Mouse (Mus musculus): ENCODE data around the gene Palm2.

Gene Palm2

DNA sequence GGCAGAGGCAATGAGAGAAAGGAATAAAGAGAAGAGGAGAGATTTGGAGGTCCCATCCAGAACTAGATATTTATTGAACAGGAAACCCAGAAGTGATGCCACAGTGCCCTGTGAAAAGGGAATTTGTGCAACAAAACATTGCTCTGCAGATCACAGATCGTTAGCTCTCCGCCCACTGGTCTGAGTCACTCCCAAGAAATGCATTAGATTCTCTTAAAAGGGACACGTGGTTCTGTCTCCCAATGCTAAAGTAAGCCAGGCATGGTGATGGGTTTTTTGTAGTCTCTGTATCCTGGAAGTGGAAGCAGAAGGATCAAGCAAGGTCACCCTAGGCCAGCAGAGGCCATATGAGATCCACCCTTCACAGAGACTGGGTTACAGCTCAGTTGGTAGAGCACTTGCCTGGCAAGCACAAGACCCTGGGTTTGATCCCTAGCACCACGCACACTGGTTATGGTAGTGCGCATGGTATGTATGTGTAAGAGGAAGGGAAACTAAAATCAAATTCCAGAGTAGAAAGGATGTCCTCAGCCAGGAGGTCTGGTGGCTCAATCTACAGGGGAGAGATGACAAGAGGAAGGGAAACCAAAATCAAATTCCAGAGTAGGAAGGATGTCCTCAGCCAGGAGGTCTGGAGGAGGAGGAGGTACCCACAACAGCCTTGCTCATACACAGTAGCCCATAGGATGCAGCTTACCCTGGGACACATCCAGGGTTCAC, 218.3 kb downstream of the Palm2 start:
- ATAC-seq (ENCODE audit: insufficient number of reproducible peaks, low FRiP score, low TSS enrichment) = no peak

DNA sequence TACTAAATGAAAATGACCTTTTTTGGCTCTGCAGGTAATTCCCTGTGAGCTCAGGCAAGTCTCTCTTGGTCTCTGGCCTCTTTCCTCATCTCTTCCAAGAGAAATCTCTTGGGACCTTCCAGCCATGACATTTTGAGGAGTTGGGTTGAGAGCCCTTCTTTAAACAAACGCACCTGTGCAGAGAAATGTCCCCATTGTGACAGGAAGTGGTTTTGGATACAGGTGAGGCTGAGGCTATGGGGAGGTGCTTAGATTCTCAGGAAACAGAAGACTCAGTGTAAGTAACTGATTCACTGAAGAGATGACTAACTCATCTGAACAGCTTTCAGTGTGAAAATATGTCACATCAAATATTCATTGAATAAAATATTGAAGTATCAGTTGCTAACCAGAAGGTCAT, 221.9 kb downstream of the Palm2 start:
- ATAC-seq (ENCODE audit: insufficient number of reproducible peaks, low FRiP score, low TSS enrichment) = no peak

DNA sequence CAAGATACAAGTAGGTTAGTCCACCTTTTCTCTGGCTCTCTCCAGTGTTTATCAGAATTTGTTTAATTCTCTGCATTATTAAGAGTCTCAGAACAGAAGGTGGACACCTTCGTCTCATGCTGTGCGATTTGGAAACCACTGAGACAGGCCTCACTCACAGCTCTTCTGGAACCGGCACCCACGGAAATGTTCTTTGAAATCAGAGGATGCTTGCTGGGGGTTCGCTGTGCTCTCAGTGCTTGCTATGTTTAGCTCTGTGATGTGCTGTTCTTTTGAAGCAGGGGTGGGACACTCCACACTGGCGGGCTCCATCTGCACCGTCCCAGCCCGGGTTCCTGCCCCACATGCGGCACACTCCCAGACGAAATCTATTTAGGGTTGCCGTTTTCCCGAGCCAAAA, 222.3 kb downstream of the Palm2 start:
- ATAC-seq (ENCODE audit: insufficient number of reproducible peaks, low FRiP score, low TSS enrichment) = peak; percentile 42; the same call in 1 of the 2 replicates

DNA sequence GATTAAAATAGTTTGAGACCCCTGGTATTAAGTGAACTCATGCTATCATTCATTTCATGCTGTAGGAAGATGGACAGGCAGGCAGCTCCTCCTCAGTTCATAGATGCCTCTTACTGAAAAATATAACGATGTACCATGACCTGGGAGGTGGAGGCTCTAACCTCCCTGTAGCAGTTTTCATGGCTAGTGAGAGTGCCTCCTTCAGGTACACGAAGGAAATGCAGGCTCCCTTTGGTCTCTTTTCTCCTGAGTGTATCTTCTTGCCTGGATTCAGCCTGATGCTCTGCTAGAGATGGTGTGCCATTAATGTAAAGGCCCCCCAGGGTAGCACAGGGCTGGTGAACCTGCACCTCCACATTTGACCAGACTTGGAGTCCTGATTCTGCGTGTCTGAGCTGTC, 222.8 kb downstream of the Palm2 start:
- no peak for ATAC-seq (ENCODE audit: insufficient number of reproducible peaks, low FRiP score, low TSS enrichment)

DNA sequence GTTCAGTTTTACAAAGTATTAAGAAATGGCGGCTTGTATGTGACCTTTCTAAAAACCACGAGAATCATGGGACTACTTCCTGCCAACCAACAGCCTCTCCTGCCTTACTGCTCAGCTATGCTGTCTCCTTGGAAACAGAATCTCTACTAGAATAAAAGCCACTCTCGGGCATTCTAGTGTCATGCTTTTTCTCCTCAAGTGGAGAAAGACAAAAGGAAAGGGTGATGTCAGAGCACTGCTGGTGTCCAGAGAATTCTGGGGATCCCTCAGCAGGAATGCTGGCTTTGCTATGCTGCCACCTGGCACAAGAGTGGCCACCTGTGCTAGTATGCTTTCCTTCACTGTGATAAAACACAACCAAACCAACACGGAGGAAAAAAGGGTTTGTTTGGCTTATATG, 226.4 kb downstream of the Palm2 start:
- ATAC-seq (ENCODE audit: insufficient number of reproducible peaks, low FRiP score, low TSS enrichment) = peak; percentile 68

DNA sequence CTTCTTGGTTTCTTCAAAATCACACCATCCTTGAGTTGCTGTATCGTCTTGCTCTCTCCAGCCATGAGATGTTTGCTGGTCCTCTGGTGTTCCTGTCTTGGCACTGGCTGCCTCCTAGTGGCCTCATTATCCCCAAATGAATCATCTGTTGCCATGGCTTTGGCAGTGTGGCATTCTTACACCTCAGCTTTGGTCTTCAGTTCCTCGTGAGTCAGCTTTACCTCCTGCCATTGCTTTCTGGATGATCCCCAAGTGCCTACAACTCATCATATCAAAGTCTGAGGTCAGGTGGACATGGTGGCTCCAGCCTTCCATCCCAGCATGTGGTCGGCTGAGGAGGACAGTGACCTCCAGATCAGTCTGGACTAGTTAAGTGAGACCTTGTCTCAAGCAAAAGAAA, 232.1 kb downstream of the Palm2 start:
- no peak for ATAC-seq (ENCODE audit: insufficient number of reproducible peaks, low FRiP score, low TSS enrichment)

DNA sequence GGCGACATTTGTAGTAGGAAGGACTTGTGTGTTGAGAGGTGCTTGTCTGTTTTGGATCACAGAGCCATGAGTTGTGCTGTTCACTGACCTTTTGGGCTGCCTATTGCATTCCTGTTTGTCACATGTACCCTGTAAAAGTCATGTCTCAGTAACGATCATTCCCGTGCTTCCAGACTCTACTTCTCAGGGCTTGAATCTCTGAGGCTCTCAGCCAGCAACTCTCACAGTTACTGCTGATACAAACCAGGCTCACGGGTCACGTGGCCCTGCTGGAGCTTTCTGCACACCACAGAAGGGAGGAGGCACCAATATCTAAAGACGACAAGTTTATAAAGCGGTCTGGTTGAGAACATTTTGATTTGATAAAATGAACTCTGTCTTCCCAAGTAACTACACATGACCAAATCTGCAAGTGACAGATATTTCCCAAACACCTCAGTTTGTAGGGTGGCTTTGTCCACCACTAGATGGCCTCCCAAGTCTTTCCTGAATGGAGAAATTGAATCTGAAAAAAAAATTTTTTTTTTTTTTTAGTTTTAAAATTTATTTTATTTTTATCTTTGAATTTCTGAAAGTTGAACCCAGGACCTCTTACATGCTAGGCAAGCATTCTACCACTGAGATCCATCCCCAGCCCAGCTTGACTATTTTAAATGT, 236.9 kb downstream of the Palm2 start:
- no peak for ATAC-seq (ENCODE audit: insufficient number of reproducible peaks, low FRiP score, low TSS enrichment)

DNA sequence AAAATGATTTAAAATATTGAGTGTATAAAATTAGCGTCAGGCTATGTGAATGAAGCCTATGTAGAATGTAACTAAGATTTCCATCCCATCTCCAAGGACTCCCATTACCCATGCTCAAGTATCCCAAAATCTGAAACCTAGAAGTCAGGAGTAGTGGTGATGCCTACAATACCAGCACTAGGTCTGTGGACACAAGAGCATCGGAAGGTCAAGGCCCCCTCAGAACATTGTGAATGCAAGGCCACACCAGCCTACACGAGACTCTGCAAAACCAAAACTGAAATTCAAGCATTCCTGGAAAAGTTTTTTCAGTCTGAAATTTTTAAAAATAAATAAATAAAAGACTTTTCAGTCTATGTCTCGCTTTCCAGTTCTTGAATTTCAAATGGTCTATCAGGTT, 238.5 kb downstream of the Palm2 start:
- no peak for ATAC-seq (ENCODE audit: insufficient number of reproducible peaks, low FRiP score, low TSS enrichment)

DNA sequence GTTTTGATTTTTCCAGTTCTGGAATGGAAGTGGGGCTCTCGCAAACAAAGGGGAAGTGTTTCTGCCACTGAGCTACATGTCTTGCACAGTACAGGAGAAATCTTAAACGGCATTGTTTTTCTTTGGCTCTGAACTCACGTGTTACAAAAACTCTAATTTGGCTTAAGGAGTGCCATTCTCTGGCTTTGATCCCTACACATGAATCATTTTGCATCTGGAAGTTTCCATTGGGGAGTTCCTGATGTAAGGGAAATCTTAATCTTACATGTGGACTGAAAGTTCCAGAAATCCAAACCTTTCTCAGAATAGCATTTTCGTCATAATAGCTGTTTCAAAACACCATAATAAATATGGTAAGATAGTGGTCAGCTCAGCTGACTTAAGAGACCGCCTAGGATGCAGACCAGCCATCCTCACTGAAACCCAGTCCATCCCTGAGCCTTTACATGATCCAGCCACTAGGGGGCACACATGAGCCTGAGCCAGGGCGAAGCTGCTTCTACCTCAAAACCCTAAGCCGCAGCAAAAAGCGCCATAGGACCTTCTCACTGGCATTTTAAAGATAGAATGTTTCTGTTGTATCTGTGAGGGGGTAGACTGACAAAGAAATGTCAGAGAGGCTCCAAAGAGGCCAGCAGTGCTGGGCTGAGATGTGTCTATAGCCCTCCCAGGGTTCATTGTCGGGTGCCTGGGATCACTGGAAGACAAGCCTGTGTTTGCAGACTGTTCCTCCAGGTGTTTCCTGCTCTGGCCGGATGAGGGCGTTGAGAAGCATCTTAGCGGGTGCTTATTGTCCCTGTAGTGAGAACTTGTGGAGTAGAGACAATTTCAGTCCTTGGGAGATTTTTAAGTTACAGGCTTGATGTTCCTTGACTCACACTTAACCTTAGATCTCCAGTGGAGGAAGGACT, 239.2 kb downstream of the Palm2 start:
- ATAC-seq (ENCODE audit: insufficient number of reproducible peaks, low FRiP score, low TSS enrichment) = peak; percentile 73

DNA sequence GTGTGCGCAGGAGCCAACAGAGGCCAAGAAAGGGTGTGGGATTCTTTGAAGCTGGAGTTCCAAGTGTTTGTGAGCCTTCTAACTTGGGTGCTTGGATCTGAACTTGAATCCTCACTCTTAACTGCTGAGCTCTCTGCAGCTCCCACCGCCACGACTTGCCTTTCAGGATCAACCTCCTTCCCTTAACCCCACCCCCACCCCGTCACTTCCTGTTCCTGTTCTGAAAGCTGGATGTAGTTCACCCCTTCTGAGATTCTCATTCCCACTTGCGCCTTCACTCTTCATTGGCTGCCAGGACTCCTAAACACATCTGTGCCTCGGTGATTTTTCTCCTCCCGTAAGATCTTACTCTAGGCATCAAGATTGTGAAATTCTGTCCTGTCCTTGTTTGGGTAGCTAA, 240.3 kb downstream of the Palm2 start:
- ATAC-seq (ENCODE audit: insufficient number of reproducible peaks, low FRiP score, low TSS enrichment) = no peak

DNA sequence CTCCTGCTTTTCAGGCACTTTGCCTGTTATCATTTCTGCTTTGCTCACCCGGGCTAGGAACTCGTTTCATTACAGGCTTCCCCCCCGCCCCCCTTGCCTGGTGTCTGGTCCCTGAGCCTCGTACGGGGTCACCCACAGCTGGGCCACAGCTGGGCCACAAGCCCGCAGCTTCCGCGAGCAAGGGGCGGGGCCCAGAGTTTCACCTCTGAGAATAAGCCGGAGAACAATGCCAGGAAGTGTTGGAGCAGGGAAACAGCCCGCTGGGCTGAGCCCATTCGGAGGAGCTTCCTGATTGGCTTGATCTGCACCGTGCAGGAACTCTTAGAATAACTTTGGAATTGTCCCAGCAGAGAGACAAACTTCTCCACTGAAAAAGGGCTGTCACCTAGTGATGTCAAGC, 241.3 kb downstream of the Palm2 start:
- no peak for ATAC-seq (ENCODE audit: insufficient number of reproducible peaks, low FRiP score, low TSS enrichment)

DNA sequence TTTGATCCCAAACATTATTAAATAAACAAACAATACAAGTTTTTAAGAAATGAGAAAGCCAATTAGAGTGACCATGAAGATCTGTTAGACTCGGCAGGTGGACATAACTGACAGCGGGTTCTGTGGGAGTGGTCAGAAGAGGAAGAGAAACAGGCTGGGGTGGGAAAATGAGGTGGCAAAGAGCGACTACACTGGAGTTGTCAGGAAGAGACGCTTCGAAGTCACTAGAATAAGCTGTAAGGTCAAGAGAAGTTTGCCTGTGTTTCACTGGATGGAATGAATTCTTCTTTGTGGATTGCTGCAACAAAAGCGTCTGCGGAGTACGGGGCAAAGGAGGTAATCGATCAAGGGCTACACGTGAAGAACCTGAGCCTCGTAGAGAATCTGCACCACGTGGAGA, 243.9 kb downstream of the Palm2 start:
- ATAC-seq (ENCODE audit: insufficient number of reproducible peaks, low FRiP score, low TSS enrichment) = no peak

DNA sequence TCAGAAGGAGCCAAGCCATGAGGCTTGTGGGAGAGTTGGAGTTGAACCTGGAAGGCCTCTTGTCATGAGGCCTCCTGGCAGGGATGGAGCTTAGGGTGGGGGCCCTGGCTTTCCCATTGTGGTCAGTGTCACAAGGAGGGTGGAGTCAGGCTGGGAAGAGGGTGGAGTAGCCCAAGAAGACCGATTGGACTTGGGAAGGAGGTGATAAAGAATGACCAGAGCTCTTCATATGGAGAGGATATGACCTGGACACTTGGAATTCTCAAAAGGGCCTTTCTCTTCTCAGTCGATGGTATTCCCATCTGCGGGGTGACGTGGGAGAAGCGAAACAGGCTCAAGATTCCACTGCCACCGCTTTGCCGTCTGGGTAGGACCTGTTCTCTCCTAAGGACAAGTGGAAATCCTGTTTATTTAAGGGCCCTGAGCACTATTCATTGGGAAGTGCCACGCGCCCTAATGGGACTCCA, 245.0 kb downstream of the Palm2 start:
- ATAC-seq (ENCODE audit: insufficient number of reproducible peaks, low FRiP score, low TSS enrichment) = no peak

DNA sequence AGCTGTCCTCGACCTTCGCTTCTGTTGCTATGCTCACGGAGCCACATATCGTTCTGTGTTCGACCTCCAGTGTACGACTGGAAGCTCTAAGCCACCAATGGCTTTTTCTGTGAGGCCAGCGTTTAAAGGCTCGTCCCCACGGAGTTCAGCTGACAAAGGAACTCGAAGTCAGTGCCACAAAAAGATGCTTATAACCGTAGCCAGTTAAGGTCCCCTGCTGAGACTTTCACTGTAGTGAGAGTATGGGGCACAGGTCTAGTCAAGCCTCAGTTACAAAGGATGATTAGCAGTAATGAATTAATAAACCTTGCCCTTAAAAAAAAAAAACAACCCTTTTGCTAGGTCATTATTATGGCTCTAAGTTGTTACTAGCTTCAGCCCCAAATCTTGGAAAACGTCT, 246.1 kb downstream of the Palm2 start:
- ATAC-seq (ENCODE audit: insufficient number of reproducible peaks, low FRiP score, low TSS enrichment) = no peak

DNA sequence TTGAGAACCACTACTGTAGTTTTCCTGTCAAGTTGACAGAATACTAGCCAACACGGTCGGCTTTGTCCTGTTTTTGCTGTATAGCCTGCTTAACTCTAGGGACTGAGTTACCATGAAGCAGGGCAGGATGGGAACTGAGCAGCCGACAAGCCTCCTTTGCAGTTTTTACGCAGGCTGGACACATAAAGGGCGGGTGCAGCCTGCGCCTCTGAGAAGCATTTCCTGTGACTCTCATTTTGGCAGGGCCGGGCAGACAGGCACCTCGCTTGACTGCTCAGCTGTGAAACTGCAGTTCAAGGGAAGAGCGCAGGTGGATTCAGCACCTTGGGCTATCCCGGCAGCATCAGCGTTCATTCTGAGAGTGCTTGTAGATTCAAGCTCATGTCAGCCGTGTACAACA, 247.5 kb downstream of the Palm2 start:
- ATAC-seq (ENCODE audit: insufficient number of reproducible peaks, low FRiP score, low TSS enrichment) = peak; percentile 67

DNA sequence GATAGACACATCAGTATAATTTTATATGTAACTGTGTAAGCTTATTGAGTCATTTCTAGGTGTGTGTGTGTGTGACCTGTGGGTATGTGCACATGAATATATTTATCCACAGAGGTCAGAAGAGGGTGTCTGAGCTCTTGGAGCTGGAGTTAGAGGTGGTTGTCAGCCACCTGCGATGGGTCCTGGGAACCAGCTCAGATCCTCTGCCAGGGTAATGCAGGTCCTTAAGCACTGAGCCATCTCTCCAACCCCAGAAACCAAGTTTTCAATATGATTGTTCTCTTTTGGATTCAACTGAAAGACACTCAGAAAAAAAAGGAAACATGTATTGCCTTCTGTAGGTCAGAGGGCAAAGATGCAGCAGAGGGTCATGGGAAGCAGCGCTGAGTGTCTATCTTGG, 248.3 kb downstream of the Palm2 start:
- no peak for ATAC-seq (ENCODE audit: insufficient number of reproducible peaks, low FRiP score, low TSS enrichment)

DNA sequence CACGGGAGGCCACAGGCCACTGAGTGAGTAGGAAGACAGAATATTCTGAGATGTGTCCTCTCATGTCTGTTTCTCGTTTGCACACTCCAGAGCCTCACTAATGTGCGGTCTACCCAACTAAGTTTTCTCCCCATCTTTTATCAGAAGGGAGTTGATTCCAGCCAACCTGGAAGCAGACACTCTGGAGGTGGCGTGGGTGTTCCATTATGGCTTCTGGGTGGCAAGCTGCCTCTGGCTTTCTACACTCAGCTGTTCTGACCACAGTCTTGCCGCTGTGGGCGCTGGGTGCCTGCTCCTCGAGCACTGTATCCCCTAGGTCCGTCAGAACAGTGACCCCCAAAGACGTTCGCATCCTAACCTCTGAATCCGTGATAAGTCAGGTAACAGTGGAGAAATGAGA, 248.9 kb downstream of the Palm2 start:
- ATAC-seq (ENCODE audit: insufficient number of reproducible peaks, low FRiP score, low TSS enrichment) = no peak

DNA sequence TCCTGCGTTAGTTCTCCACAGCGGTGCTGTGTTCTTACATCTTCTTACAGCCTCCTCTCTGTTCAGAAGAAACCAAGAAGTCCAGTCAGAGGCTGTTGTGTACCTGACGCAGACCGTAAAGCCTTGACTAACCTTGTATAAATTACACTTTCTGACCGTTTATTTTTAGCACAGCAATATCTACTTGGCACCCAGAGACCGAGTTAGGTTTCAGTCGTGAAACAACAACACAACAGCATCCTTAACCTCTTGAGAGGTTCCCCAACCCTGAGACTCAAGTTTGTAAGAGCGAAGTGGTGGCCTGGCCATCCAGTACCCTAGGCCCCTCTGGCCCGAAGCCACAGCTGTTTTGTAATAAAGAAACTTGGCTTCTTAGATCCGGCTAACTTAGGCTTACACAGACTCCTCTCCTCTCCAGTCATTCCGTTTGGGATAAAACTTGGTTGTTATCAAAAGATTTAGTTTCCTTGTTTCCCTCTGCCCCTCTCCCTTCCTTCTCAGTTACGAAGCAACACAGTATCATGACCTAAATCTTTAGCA, 250.7 kb downstream of the Palm2 start:
- no peak for ATAC-seq (ENCODE audit: insufficient number of reproducible peaks, low FRiP score, low TSS enrichment)

DNA sequence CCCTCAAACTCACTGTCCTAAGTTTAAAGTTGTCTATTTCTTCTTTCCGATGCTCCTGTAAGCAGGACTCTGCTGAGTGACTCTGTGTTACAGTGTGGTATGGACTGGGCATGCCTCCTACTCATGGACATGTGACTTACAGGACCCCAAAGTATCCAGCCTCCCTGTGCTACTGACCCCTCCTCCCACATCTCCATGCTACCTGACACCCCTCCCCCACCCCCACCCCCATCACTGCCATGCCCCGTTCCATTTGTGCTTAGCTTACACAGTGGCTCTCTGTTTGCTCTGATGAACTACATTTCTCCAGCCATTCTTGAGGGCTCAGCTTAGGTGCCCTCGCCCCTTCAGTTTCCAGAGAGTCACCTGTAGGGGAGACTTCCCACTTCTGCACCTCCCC, 252.7 kb downstream of the Palm2 start:
- ATAC-seq (ENCODE audit: insufficient number of reproducible peaks, low FRiP score, low TSS enrichment) = no peak

DNA sequence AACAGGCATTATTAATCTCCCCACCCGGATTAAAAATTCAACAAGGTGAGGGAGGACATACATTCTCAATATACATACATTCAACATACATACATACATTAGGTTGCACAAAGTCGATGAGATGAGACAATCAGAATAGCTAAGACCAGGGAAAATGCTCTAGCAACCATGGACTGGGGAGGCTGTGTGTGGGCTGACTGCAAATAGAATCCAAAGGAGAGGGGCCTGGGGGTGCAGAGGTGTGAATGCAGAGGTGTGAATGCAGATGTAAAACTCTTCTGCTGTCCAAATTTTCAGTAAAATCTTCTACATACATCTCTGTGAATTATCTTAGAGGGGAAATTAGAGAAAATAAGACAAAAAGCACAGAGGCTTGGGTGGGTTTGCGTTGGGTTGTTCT, 253.5 kb downstream of the Palm2 start:
- no peak for ATAC-seq (ENCODE audit: insufficient number of reproducible peaks, low FRiP score, low TSS enrichment)

DNA sequence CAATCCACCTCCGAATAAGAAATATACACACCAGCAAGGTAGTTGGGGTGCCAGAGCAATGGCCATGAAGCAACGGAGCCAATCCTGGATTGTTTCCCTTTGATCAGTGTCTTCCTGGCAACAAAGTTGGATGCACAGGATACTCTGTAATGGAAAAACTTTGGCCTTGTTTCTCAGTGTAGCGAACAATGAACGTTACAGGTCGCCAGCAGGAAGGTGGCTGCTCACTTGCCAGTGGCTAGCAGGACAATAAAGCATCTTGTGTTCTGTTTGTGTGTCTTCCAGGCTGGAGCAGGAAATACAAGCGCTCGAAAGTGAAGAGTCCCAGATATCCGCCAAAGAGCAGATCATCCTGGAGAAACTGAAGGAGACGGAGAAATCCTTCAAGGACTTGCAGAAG, 254.1 kb downstream of the Palm2 start:
- ATAC-seq (ENCODE audit: insufficient number of reproducible peaks, low FRiP score, low TSS enrichment) = no peak

All from cerebellum, adult (tissue).